Mouse (Mus musculus) intestine, embryonic 15.5 days (tissue): ENCODE data around the gene Mvd. TPM values are rescaled to one million over a fixed set of nuclear protein-coding genes. Genes with fewer than 3 reads are reported as not detected.
A peak's percentile ranks its signal among the peaks of the same experiment; 100 is the strongest.

Experiments used
- ATAC-seq: fragments of 200-750 bp; cut with Nextera tagmentation; 2 replicates; pipeline ENCODE4 v1.8.0; 2017; ENCODE audit warnings: moderate TSS enrichment, moderate library complexity
- H3K27ac ChIP-seq: fragments of 300-500 bp; sonication (generic); 2 replicates; pipeline ENCODE4 v1.5.1; 2015; ENCODE audit warnings: mild to moderate bottlenecking, inconsistent platforms
- H3K27me3 ChIP-seq: fragments of 300-500 bp; sonication (generic); replicated peaks from 2 replicates; pipeline ENCODE4 v1.6.1; 2015; ENCODE audit warnings: inconsistent platforms
- H3K36me3 ChIP-seq: fragments of 300-500 bp; sonication (generic); 2 replicates; pipeline ENCODE4 v1.6.1; 2015; ENCODE audit warnings: inconsistent platforms
- H3K4me1 ChIP-seq: fragments of 300-500 bp; sonication (generic); replicated peaks from 2 replicates; pipeline ENCODE4 v1.6.1; 2015; ENCODE audit warnings: inconsistent platforms
- H3K4me2 ChIP-seq: fragments of 300-500 bp; sonication (generic); replicated peaks from 2 replicates; pipeline ENCODE4 v1.6.1; 2015; ENCODE audit warnings: mild to moderate bottlenecking, inconsistent platforms
- H3K4me3 ChIP-seq: fragments of 300-500 bp; sonication (generic); replicated peaks from 2 replicates; pipeline ENCODE4 v1.5.1; 2015; ENCODE audit warnings: inconsistent platforms
- H3K9ac ChIP-seq: fragments of 300-500 bp; sonication (generic); 2 replicates; pipeline ENCODE4 v1.6.1; 2015; ENCODE audit warnings: inconsistent platforms
- H3K9me3 ChIP-seq: fragments of 300-500 bp; sonication (generic); 2 replicates; pipeline ENCODE4 v1.6.1; 2016; ENCODE audit warnings: inconsistent platforms
- WGBS: fragments of 180-500 bp; shearing (Covaris S2); methylation state at CpG from one replicate; pipeline ENCODE4 v1.1.7; 2015; 5-methylcytosine and 5-hydroxymethylcytosine counted together
- polyA plus RNA-seq: library from polyadenylated mRNA; unstranded; fragments of >200 nt; fragmentation: Nextera tagmentation; extraction: Ambion mirVana; gene quantifications from 2 replicates; pipeline ENCODE4 v1.2.1, GENCODE M21; 2015

Gene Mvd
- polyA plus RNA-seq: 60.2 and 68.3 TPM in 2 replicates

- Histone ChIP-seq H3K27ac (peak within 1 kb of the TSS; percentile 93), H3K36me3 (peaks cover 9% of the 10 kb centered on the region; the same call in 1 of the 2 replicates), H3K9me3 (no peaks in the 10 kb centered on the region), H3K27me3 (no peaks in the 10 kb centered on the region), H3K4me3 (peak within 1 kb of the TSS; percentile 68), H3K4me2 (peak within 1 kb of the TSS; percentile 96), H3K4me1 (peaks cover 22% of the 10 kb centered on the region), H3K9ac (peak within 1 kb of the TSS; percentile 66)
- ATAC-seq: peak; percentile 98
- WGBS: under 1% methylated on average over 47 of the region's 47 CpGs
Observed at GRCm38 (mm10) chr8:122443262-122444006, at the start of gene Mvd. Gene Mvd, minus strand, starts transcription at chr8:122443422.

DNA sequence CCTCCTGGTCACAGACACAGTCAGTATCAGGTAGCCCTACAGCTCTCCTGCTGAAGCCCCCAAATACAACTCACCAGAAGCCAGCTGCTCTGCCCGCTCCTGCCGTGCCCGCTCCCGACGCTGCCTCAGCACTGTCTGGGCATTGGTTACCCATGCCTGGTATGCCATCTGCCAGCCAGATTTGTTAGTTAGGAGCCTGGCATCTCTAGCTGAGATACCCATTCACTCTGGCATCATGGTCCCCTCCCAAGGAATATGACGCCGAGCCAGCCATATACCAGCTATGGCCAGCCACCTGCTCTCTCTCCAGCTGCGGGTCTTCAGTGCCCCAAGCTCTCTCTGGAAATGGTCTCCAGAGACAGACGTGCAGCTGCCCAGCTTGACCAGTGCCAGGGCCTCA is 45.2 kb upstream of the Mvd start:
- Histone ChIP-seq H3K4me1 (no peaks in the 10 kb centered on the region), H3K9me3 (no peaks in the 10 kb centered on the region), H3K36me3 (peaks cover 69% of the 10 kb centered on the region), H3K27ac (no peak overlapping the region), H3K4me2 (no peak overlapping the region), H3K4me3 (no peak overlapping the region), H3K27me3 (no peaks in the 10 kb centered on the region), H3K9ac (no peak overlapping the region)
- ATAC-seq: no peak
- WGBS: 95% methylated on average over 9 of the region's 9 CpGs

DNA sequence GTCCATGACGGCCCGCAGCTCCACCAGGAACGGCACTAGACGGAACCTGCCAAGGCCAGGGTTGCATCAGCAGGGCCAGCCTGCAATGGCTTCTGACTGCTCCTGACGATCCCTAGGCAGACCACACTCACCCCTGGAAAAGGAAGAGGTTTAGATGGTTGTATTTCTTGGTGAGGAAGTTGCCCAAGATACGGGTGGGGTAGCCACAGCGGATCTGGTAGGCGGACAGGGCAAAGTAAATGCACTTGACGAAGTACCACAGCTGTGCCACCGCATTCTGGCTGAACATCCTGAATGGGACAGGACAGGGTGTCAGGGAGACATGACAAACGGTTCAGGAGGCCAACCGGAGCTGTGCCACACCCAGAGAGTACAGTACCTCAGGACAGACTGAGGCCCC is 41.6 kb upstream of the Mvd start:
- no peak overlapping the region for H3K27ac ChIP-seq
- no peaks in the 10 kb centered on the region for H3K4me1 ChIP-seq
- H3K36me3 ChIP-seq: peaks cover 83% of the 10 kb centered on the region
- H3K9me3 ChIP-seq: no peaks in the 10 kb centered on the region
- no peak overlapping the region for H3K4me2 ChIP-seq
- H3K4me3 ChIP-seq: no peak overlapping the region
- no peak overlapping the region for H3K9ac ChIP-seq
- no peak for ATAC-seq
- 88% methylated on average over 12 of the region's 12 CpGs for WGBS
- H3K27me3 ChIP-seq: no peaks in the 10 kb centered on the region

DNA sequence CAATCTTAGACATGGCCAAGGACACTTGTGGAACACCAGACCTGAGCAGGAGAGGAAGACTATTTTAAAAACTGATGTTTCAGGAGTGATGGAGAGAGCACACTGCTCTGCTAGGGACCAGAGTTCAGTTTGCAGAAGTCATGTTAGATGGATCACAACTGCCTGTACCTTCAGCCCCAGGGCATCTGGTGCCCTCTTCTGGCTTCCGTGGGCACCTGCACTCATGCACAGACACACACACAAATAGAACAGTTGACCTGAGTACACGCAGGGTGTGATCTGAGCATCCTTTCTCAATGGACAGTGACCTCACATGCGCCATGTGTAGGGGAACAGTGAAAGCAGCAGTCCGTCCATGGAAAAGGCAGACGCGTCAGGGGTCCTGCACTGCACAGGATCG is 40.7 kb upstream of the Mvd start:
- Histone ChIP-seq H3K4me1 (no peaks in the 10 kb centered on the region), H3K4me2 (no peak overlapping the region), H3K27me3 (no peaks in the 10 kb centered on the region), H3K9ac (no peak overlapping the region), H3K27ac (no peak overlapping the region), H3K4me3 (no peak overlapping the region), H3K36me3 (peaks cover 82% of the 10 kb centered on the region), H3K9me3 (no peaks in the 10 kb centered on the region)
- 94% methylated on average over 7 of the region's 7 CpGs for WGBS
- ATAC-seq: no peak

DNA sequence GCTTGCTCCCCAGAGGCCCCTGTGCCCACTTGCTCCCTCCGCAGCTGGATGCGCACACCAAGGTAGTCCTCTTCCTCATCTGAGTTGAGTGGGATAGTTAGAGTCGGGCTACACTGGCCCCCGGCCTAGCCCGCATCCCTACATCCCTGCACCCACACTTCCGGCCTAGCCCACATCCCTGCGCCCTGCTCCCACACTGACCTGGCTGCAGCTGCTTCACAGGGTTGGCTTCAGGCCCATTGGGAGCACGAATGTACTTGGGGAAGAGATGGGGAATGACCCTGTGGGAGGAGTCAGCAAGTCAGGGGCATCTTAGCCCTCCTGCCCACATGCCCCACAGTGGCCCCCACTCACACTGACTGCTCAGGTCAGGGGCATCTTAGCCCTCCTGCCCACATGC is 39.2 kb upstream of the Mvd start:
- H3K4me3 ChIP-seq: no peak overlapping the region
- no peak overlapping the region for H3K4me2 ChIP-seq
- no peaks in the 10 kb centered on the region for H3K27me3 ChIP-seq
- no peak overlapping the region for H3K27ac ChIP-seq
- no peaks in the 10 kb centered on the region for H3K9me3 ChIP-seq
- WGBS: 91% methylated on average over 8 of the region's 8 CpGs
- no peak for ATAC-seq
- H3K36me3 ChIP-seq: peaks cover 77% of the 10 kb centered on the region
- no peak overlapping the region for H3K9ac ChIP-seq
- H3K4me1 ChIP-seq: no peaks in the 10 kb centered on the region; the same call in 1 of the 2 replicates

DNA sequence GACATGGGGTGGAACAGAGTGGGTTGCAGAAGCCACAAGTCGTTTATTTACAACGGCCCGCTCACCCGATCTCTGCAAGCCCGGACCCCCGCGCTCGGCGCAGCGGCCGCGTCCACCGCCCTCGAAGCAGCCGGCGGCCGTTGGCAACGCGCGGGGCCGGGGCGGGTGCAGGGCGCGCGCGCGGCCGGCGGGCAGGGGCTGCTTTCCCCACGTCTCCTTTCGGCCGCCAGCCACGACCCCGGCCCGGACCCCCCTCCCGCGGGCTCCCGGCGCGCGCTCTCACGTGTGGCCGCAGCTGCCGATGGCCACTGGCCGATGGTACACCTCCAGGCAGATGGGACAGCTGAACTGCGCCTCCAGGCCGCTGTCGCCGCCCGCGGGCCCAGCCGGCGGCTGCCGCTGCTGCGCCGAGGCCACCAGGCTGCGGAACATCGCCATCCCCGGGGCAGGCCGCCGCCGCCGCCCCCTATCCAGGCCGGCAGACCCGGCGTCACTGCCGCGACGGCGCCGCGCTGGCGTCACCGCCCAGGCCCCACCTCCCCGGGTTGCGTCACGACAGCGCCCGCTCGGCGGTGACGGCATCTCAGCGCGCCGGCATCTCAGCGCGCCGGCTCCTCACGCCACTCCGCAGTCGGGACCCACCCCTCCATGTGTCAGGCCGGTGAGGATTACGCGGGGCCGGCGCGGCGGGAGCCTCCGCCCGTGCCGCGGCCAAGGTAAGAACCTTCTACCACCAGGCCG is 32.5 kb upstream of the Mvd start, which contains the start of the genes Rnf166 and Ctu2:
Gene Rnf166, minus strand, starts transcription at position 485 of the 741 bp plus-strand sequence.
Gene Ctu2, plus strand, starts transcription at position 564 of the 741 bp plus-strand sequence.
- Histone ChIP-seq H3K4me1 (peaks cover 12% of the 10 kb centered on the region), H3K4me2 (peak within 1 kb of the TSS; percentile 88), H3K36me3 (peaks cover 13% of the 10 kb centered on the region), H3K9ac (peak within 1 kb of the TSS; percentile 96), H3K27ac (peak within 1 kb of the TSS; percentile 77), H3K9me3 (no peaks in the 10 kb centered on the region), H3K27me3 (no peaks in the 10 kb centered on the region), H3K4me3 (peak within 1 kb of the TSS; percentile 100)
- ATAC-seq: peak; percentile 97
- under 1% methylated on average over 97 of the region's 103 CpGs for WGBS

DNA sequence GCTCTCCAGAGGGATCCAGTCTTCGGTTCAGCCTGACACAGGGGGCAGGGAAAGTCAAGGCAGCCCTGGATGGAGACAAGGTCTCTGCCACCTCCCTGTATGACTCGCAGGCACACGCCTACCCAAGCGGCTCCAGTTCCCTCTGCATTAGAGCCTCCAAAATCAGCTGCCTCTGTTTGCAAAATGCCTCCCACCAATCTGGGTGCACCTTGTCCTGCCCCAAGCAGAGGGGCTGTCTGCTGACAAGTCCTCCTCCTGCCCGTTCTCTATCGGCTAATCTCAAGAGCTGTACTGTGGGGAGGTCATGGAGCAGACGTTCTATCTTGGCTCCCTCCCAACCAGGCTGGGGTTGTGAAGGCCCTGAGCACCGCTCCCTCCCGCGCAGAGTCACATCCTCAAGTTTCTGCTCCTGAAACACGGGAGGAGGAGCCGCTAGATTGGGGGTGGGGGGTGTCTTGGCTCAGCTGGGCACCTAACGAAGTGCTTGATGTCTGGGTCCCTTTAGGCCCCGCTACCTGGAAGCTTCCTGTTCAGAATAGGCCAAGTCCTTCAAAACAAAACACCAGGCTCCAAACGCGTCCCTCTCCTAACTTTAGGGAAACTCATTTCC is 31.8 kb upstream of the Mvd start:
- 0 out of 2 replicates have a peak, but pooled peaks have one; percentile 18 for ATAC-seq
- peaks cover 11% of the 10 kb centered on the region; the same call in 1 of the 2 replicates for H3K36me3 ChIP-seq

DNA sequence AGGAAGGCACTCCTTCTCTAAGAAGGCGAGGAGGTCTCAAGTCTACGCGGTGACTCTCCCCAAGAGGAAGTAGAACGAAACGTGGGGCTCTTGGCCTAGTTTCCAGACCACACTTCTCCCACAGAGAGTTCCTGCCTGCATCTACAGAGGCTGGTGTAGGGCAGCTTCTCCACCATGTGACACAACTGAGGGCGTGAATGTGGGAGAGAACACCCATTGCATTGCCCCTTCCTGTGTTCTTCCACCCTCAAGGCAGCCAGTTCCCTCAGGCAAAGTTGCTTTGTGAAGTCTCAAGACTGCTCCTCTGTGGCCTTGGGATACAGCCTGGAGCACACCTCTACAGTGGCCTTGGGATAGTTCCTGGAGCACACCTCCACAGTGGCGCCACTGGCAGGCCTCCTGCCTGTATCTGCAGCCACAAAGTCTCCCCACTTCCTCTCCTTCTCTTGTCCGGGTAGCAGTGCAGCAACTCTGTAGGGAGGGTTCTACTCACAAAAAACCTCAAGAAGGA is 30.7 kb upstream of the Mvd start:
- WGBS: 84% methylated on average over 8 of the region's 8 CpGs
- H3K9me3 ChIP-seq: no peaks in the 10 kb centered on the region
- no peak overlapping the region for H3K9ac ChIP-seq
- 0 out of 2 replicates have a peak, but pooled peaks cover 3% of the 10 kb centered on the region for H3K36me3 ChIP-seq
- no peaks in the 10 kb centered on the region for H3K27me3 ChIP-seq
- peaks cover 12% of the 10 kb centered on the region for H3K4me1 ChIP-seq
- H3K4me2 ChIP-seq: no peak overlapping the region
- no peak for ATAC-seq
- H3K27ac ChIP-seq: no peak overlapping the region
- no peak overlapping the region for H3K4me3 ChIP-seq

More for the DNA sequence above, 31.8 kb upstream of the Mvd start:
- H3K4me3 ChIP-seq: peak overlapping the region; percentile 100
- WGBS: 7% methylated on average over 16 of the region's 16 CpGs
- no peaks in the 10 kb centered on the region for H3K27me3 ChIP-seq
- no peaks in the 10 kb centered on the region for H3K9me3 ChIP-seq
- H3K27ac ChIP-seq: no peak overlapping the region; the same call in 1 of the 2 replicates
- H3K9ac ChIP-seq: peak overlapping the region; percentile 96
- peaks cover 12% of the 10 kb centered on the region for H3K4me1 ChIP-seq
- peak overlapping the region; percentile 88 for H3K4me2 ChIP-seq

GRCm38 (mm10) chr8:122470691-122471090 is 27.5 kb upstream of the Mvd start:
- peaks cover 5% of the 10 kb centered on the region for H3K4me1 ChIP-seq
- no peaks in the 10 kb centered on the region for H3K27me3 ChIP-seq
- 77% methylated on average over 5 of the region's 5 CpGs for WGBS
- ATAC-seq: no peak
- no peaks in the 10 kb centered on the region for H3K9me3 ChIP-seq
- no peak overlapping the region for H3K27ac ChIP-seq
- no peak overlapping the region for H3K9ac ChIP-seq
- H3K4me2 ChIP-seq: no peak overlapping the region
- H3K4me3 ChIP-seq: no peak overlapping the region
- peaks cover 14% of the 10 kb centered on the region for H3K36me3 ChIP-seq

GRCm38 (mm10) chr8:122469965-122470364 is 26.7 kb upstream of the Mvd start:
- Histone ChIP-seq H3K4me3 (no peak overlapping the region), H3K4me1 (peaks cover 3% of the 10 kb centered on the region), H3K9ac (no peak overlapping the region), H3K4me2 (no peak overlapping the region), H3K36me3 (peaks cover 15% of the 10 kb centered on the region), H3K27me3 (no peaks in the 10 kb centered on the region), H3K27ac (no peak overlapping the region), H3K9me3 (no peaks in the 10 kb centered on the region)
- ATAC-seq: no peak
- WGBS: 81% methylated on average over 10 of the region's 10 CpGs

GRCm38 (mm10) chr8:122469407-122469806 is 26.2 kb upstream of the Mvd start:
- Histone ChIP-seq H3K27me3 (no peaks in the 10 kb centered on the region), H3K4me3 (no peak overlapping the region), H3K27ac (no peak overlapping the region), H3K4me2 (no peak overlapping the region), H3K9ac (no peak overlapping the region), H3K4me1 (no peaks in the 10 kb centered on the region; the same call in none of the 2 replicates), H3K36me3 (peaks cover 15% of the 10 kb centered on the region), H3K9me3 (no peaks in the 10 kb centered on the region)
- ATAC-seq: no peak
- 73% methylated on average over 6 of the region's 6 CpGs for WGBS

DNA sequence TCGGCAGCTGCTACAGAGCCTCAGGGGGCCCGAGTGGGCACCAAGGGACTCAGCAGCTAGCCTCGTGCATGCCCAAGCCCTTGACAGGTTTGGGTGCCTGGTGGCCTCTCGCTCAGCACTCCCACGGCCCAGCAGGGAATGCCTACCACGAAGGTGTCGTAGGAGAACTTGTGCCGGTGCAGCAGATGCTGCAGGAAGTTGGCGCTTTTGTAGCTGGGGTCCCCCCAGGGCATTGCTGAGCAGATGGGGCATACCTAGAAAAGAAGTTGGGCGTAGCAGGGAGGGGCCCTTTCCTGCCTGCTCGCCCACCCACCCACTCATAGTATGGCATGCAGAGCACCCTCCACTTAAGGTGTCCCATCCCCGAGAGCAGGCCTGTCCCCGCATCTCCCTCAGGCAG is 24.6 kb upstream of the Mvd start:
- ATAC-seq: no peak
- no peak overlapping the region for H3K4me2 ChIP-seq
- peaks cover 15% of the 10 kb centered on the region for H3K36me3 ChIP-seq
- no peak overlapping the region for H3K27ac ChIP-seq
- peaks cover under 1% of the 10 kb centered on the region; the same call in 1 of the 2 replicates for H3K27me3 ChIP-seq
- no peak overlapping the region for H3K4me3 ChIP-seq
- H3K9me3 ChIP-seq: no peaks in the 10 kb centered on the region
- no peak overlapping the region for H3K9ac ChIP-seq
- WGBS: 89% methylated on average over 13 of the region's 13 CpGs
- H3K4me1 ChIP-seq: no peaks in the 10 kb centered on the region
